Mouse (Mus musculus): ENCODE measurements around the gene Trim71.

Gene Trim71

DNA sequence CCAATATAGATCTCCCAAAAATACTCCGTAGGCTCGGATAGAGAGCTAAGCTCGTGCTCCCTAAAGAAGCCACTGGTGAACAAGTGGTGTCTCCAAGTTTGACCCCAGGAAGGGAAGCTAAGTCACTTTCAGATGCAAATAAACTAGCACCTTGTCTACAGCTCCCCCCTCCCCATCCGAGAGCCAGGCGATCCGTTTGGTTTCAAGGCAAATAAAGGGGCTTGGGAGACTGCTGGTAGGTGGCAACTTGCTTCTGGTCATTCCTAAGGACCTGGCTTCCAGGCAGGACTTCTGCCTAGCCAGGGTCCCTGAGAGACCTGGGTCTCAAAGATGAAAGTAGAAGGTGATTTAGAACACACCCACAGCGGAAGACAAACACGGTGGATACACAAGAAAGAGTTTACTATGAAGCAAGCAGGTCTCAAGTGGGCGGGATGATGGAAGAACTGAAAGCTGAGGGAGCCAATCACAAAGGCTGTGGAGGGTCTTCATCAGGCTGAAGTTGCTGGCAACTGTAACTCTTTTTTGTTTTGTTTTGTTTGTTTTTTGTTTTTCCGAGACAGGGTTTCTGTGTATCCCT, 7.8 kb downstream of the Trim71 start:
- no peak for DNase-seq

GRCm38 (mm10) chr9:114554355-114554979, 9.7 kb downstream of the Trim71 start:
- DNase-seq: no peak

DNA sequence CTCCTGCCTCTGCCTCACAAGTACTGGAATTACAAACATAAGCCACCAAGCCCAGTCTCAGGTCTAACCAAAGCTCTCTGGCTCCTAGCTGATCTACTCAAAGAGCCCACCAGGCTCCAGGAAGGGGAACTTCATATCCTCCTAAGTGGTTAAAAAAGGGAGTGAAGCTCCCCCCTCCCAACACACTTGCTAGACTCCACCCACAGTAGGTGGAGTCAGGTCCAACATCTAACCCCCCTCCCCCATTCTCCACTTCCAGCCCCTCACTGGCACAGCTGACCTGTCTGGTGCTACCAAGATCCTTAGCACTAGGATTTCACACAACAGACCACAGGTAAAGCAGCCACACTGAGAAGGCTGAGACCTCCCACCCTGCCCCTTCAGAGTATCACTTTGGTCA, 10.3 kb downstream of the Trim71 start:
- DNase-seq: no peak

GRCm38 (mm10) chr9:114550033-114550432, 14.1 kb downstream of the Trim71 start:
- DNase-seq: no peak

GRCm38 (mm10) chr9:114549117-114549516, 15.1 kb downstream of the Trim71 start:
- no peak for DNase-seq

DNA sequence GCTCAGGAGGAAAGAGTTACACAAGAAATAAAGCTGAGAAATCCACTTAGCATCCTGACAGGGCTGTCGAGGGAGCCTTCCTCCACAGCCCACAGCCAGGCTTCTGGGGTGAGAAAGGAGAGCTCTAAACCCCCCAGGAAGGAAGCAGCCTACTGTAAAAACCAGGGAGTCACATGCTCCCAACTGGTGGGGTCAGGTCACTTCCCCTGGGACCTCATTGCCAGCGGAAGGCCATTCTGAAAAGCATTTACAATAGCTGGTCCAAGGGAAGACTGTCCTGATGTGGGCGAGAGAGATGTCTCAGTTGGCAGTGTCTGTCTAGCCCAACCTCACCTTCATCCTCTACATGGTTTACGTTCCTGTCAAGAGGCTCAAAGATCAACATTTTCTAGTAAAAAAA, 15.7 kb downstream of the Trim71 start:
- DNase-seq: no peak

DNA sequence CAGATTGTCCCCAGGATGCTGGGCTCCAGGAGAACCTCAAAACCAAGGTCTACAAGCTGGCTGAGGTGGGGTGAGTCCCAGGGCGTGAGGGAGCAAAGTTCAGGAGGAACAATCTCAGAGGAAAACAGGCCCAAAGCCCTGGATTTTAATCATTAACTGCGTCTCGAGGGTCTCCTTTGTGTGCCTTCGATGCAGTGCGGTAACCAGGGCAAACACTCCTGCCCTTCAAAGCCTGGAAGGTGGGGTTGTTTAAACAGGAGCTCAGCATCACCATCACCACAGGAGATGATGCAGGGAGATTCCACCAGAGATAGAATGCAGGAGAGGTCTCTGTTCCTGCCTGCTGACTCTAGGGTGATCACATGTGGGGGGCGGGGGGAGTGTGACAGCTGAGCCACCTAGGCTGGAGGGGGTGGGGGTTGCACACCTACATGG, 16.5 kb downstream of the Trim71 start:
- DNase-seq: peak; percentile 38

GRCm38 (mm10) chr9:114546765-114547164, 17.4 kb downstream of the Trim71 start:
- peak; percentile 58 for DNase-seq

DNA sequence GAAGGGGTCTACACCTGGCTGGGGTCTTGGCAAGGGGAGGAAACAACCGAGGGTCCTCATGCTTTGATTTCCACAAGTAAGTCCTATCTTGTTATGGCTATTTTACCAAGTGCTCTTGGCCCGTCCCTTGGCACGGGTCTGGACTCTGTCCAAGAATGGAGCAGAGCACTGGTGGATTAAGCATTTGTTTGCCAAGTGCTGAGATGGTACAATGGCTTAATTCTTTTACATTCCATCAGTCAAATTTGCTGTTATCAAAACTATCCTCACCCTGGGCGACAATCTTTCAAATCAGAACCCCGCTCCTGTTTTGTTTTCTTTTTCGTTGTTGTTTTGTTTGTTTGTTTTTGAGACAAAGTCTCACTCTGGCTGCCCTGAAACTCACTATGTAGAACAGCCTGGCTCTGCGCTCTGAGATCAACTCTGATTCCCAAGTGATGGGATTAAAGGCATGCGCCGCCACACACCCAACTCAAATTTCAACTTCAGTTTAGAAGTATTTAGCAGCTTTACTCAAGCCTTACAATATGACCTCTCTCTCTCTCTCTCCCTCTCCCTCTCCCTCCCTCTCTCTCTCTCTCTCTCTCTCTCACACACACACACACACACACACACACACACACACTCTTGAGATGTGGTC, 19.3 kb downstream of the Trim71 start:
- DNase-seq: no peak

DNA sequence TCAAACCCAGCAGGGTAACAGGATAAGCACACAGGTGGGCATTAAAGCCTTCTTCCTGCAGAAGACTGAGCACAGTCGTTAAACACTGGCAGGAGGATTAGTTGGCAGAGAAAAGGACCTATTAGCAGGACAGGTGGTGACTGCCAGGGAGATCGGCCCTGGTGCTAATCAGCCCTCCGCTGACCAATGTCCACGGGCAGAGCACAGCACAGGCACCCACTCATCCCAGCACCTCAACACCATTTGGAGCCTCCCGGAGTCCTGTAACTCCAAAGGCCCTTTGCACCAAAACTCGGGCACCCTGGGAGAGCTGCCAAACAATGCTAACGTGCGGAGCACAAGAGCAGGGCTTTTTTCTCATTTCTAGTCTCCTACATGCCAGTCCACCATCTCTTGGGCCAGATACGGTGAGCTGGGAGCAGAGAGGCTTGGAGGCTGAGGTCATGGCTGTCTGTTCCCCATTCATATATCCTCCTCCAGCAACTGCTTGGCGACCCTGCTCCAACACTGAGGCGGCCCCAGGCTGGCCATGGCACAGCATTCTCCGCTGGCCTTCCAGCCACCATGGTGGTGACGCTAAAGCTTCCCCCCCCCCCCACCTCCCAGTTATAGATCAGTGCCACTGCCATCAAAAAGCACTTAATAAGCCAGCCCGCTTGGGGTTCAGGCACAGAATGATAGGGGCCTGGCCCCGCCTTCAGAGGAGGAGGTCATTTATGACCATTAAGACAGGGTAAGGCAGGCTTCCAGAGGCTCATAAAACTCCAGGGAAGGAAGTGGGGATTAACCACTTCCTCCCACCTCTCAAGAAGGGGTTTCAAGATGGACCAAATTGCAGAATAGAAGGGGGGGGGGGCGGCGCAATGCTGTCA, 20.1 kb downstream of the Trim71 start:
- no peak for DNase-seq

DNA sequence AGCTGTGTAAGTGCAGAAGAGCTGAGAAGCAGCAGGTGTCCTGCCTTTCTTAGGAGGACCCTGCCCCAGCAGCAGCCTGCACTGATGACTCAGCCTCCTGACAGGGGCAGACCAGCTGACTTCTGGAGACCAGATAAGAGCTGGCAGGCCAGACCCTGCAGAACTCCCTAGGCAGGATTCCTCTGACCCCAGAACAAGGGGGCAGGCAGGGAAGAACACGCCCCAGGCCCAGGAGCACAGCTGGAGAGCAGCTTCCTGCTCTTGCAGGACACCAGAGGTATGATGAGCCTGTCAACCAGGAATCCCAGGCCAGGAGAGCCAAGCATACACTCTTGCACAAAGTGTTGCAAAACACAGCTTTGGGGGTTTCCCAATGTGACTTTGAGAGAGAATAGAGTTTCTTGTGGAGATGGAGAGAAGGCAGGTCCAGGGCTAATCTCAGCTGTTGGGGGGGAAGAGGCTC, 22.9 kb downstream of the Trim71 start:
- no peak for DNase-seq

- no peak for DNase-seq
These were observed 25.1 kb downstream of the Trim71 start for GRCm38 (mm10) chr9:114538996-114539563.

DNA sequence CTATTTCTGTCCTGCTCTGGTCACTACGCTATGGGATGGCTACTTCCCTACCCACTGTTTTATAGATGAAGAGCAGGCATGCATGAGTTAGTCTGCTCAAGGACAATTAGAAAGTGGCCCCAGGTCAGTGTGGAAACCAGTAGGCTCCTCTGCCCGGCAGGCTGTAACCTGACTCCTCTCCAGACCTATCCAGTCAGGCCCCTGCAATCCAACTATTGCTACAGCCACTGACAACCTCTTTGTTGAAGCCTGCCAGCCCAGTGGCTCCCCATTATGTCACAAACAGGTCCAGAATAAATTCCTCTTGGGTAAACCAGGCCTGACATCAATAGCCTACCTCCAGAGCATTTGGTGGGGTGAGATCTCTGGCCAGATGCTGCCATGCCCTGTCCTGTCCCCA, 27.5 kb downstream of the Trim71 start:
- DNase-seq: no peak

GRCm38 (mm10) chr9:114534747-114535517, 29.2 kb downstream of the Trim71 start:
- DNase-seq: no peak

GRCm38 (mm10) chr9:114533848-114534247, 30.3 kb downstream of the Trim71 start:
- DNase-seq: no peak

DNA sequence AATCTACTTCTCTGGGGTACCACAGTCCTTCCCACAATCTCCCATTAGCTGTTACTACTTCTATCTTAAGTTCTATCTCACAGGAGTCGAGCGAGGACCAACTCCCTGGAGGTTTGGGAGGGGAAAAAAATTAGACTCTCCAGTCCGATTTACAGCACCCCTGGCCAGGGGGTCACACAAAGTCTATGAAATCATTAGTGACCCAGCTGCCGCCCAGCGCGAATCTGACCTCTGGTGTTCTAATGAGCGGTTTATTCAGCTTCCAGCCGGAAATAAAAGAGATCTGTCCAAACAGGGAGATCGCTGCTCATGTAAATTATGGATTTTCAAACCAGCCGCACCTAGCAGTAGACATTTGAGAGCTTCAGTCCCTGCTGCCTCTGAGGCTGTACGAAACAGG, 32.9 kb downstream of the Trim71 start:
- no peak for DNase-seq

DNA sequence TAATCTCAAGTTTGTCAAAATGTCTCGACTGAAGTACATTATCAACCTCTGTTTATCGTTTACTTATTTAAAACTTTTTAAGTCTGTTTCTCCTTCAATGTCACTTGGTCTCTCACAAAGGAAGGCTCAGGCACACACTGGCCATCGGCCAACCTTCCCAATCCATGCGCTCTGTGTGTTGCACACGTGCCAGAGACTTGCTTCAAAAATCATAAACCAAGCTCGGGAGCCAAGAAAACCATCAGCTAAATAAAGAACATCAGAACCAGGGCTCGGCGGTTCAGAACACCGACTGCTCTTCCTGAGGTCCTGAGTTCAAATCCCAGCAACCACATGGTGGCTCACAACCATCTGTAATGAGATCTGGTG, 35.5 kb downstream of the Trim71 start:
- DNase-seq: no peak

GRCm38 (mm10) chr9:114527992-114528679, 36.0 kb downstream of the Trim71 start:
- no peak for DNase-seq

- DNase-seq: peak; percentile 78
These were observed 37.1 kb downstream of the Trim71 start for GRCm38 (mm10) chr9:114527085-114527484.

GRCm38 (mm10) chr9:114526581-114526980, 37.6 kb downstream of the Trim71 start:
- DNase-seq: no peak

DNA sequence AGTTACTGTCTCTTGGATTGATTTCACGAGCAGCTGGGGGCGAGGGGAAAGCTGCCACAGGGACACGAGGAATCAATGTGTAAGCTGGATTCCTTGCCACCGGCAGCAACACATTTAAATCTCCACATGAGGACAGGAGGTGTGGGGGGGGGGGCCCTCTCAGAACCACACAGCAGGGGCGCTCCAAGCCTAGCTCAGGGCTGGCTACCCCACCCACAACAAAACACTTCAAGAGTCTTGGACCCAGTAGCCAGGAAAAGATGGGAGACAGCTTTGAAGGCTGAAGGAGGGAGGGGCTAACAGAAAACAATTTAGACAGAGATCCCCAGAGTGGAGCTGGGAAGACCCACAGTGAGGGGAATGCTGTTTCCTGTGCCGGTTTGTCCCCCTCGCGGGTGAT, 38.3 kb downstream of the Trim71 start:
- DNase-seq: no peak
